Mouse (Mus musculus) liver, embryonic 11.5 days (tissue): ENCODE measurements around the gene Krtap12-1. TPM values are rescaled to one million over a fixed set of nuclear protein-coding genes. Genes with fewer than 3 reads are reported as not detected.
"Not testable (repeated sequence)": the region's sequence is repeated elsewhere in the genome, so short reads cannot be mapped to it uniquely, and the experiment has no call there.

Source experiments
- ATAC-seq: fragments of 200-750 bp; cut with Nextera tagmentation; replicated peaks from 2 replicates; pipeline ENCODE4 v1.8.0; 2017; ENCODE audit warnings: moderate number of reproducible peaks, mild to moderate bottlenecking, moderate TSS enrichment, moderate library complexity; ENCODE audit not compliant: low FRiP score
- DNase-seq: peaks from one replicate; pipeline ENCODE4 v3.0.0-alpha.2; 2017; ENCODE audit warnings: low spot score
- H3K27ac ChIP-seq: fragments of 300-500 bp; sonication (generic); 2 replicates; pipeline ENCODE4 v1.5.1; 2014; ENCODE audit warnings: mild to moderate bottlenecking, low read depth, low read length, control low read depth
- H3K27me3 ChIP-seq: fragments of 300-500 bp; sonication (generic); replicated peaks from 2 replicates; pipeline ENCODE4 v1.6.1; 2014; ENCODE audit warnings: low read length, mixed read lengths; ENCODE audit not compliant: control insufficient read depth, insufficient read depth
- H3K36me3 ChIP-seq: fragments of 300-500 bp; sonication (generic); 2 replicates; pipeline ENCODE4 v1.6.1; 2014; ENCODE audit warnings: mild to moderate bottlenecking, low read length, moderate library complexity, mixed read lengths; ENCODE audit not compliant: control insufficient read depth, insufficient read depth
- H3K4me1 ChIP-seq: fragments of 300-500 bp; sonication (generic); replicated peaks from 2 replicates; pipeline ENCODE4 v1.6.1; 2014; ENCODE audit warnings: low read length, mixed read lengths; ENCODE audit not compliant: control insufficient read depth, insufficient read depth
- H3K4me2 ChIP-seq: fragments of 300-500 bp; sonication (generic); 2 replicates; pipeline ENCODE4 v1.6.1; 2014; ENCODE audit warnings: mild to moderate bottlenecking, control low read depth, moderate library complexity
- H3K4me3 ChIP-seq: fragments of 300-500 bp; sonication (generic); 2 replicates; pipeline ENCODE4 v1.5.1; 2014; ENCODE audit warnings: low read depth, low read length, control low read depth
- H3K9ac ChIP-seq: fragments of 300-500 bp; sonication (generic); 2 replicates; pipeline ENCODE4 v1.6.1; 2014; ENCODE audit warnings: low read depth, low read length, control low read depth
- H3K9me3 ChIP-seq: fragments of 300-500 bp; sonication (generic); 2 replicates; pipeline ENCODE4 v1.6.1; 2016; ENCODE audit warnings: low read length, inconsistent platforms, mixed read lengths; ENCODE audit not compliant: control insufficient read depth
- WGBS: fragments of 180-500 bp; shearing (Covaris S2); extraction: QIAGEN DNeasy Blood & Tissue Kit; methylation state at CpG from one replicate; pipeline ENCODE4 v1.1.7; 2014; 5-methylcytosine and 5-hydroxymethylcytosine counted together
- polyA plus RNA-seq: library from polyadenylated mRNA; unstranded; fragments of >200 nt; fragmentation: Nextera tagmentation; extraction: Ambion mirVana; gene quantifications from 2 replicates; pipeline ENCODE4 v1.2.1, GENCODE M21; 2014

The Krtap12-1 gene
- polyA plus RNA-seq, 1 experiment from 2014 or later = not detected

GRCm38 (mm10) chr10:77690356-77690807, 30.0 kb upstream of the Krtap12-1 start, which contains the start of gene Gm19402:
Gene Gm19402 (minus strand): TSS chr10:77690757.
- not testable (repeated sequence) for H3K9me3 ChIP-seq, H3K4me2 ChIP-seq, ATAC-seq, H3K4me3 ChIP-seq, H3K27ac ChIP-seq, DNase-seq, H3K4me1 ChIP-seq, H3K9ac ChIP-seq, H3K36me3 ChIP-seq
- 77% methylated on average over 3 of the region's 3 CpGs for WGBS
- peaks cover 49% of the 10 kb centered on the region for H3K27me3 ChIP-seq

- Histone ChIP-seq H3K4me2 (no peak within 1 kb of the TSS), H3K9ac (no peak within 1 kb of the TSS), H3K9me3 (no peaks in the 10 kb centered on the region), H3K27ac (no peak within 1 kb of the TSS), H3K36me3 (no peaks in the 10 kb centered on the region), H3K27me3 (no peaks in the 10 kb centered on the region; the same call in 1 of the 2 replicates), H3K4me3 (no peak within 1 kb of the TSS), H3K4me1 (no peaks in the 10 kb centered on the region)
- no peak for DNase-seq
- no peak for ATAC-seq
- WGBS = 39% methylated on average over 4 of the region's 4 CpGs
These were observed 23.3 kb upstream of the Krtap12-1 start, which contains the start of gene Gm9508 for GRCm38 (mm10) chr10:77697133-77697532. Gene Gm9508 (minus strand): TSS chr10:77697233.

- no peaks in the 10 kb centered on the region for H3K4me1 ChIP-seq
- no peak within 1 kb of the TSS for H3K4me2 ChIP-seq
- H3K4me3 ChIP-seq = no peak within 1 kb of the TSS
- no peaks in the 10 kb centered on the region for H3K27me3 ChIP-seq
- ATAC-seq (no peak), DNase-seq (no peak)
- no peaks in the 10 kb centered on the region for H3K36me3 ChIP-seq
- WGBS = 74% methylated on average over 1 of the region's 1 CpGs
- no peak within 1 kb of the TSS for H3K9ac ChIP-seq
- H3K27ac ChIP-seq = no peak within 1 kb of the TSS
- peaks cover 3% of the 10 kb centered on the region; the same call in 1 of the 2 replicates for H3K9me3 ChIP-seq
These were observed 14.1 kb upstream of the Krtap12-1 start, which contains the start of gene Gm10272 for GRCm38 (mm10) chr10:77706326-77706725. Gene Gm10272 (plus strand): TSS chr10:77706626.

- Histone ChIP-seq H3K27ac (no peak overlapping the region), H3K9ac (no peak overlapping the region), H3K4me1 (no peaks in the 10 kb centered on the region), H3K4me2 (no peak overlapping the region), H3K9me3 (no peaks in the 10 kb centered on the region), H3K4me3 (no peak overlapping the region), H3K36me3 (no peaks in the 10 kb centered on the region), H3K27me3 (no peaks in the 10 kb centered on the region)
- ATAC-seq = no peak
- 78% methylated on average over 3 of the region's 3 CpGs for WGBS
- DNase-seq = no peak
These were observed 10.6 kb upstream of the Krtap12-1 start for GRCm38 (mm10) chr10:77709831-77710230.

GRCm38 (mm10) chr10:77711157-77711556, 9.2 kb upstream of the Krtap12-1 start, which contains the start of gene Gm10024:
Gene Gm10024 (plus strand): TSS chr10:77711457.
- not testable (repeated sequence) for H3K9me3 ChIP-seq, ATAC-seq, H3K4me3 ChIP-seq, H3K27me3 ChIP-seq, H3K9ac ChIP-seq, H3K27ac ChIP-seq, DNase-seq, H3K4me1 ChIP-seq, H3K36me3 ChIP-seq, H3K4me2 ChIP-seq

- H3K27me3 ChIP-seq = no peaks in the 10 kb centered on the region
- H3K4me2 ChIP-seq = no peak overlapping the region
- DNase-seq (no peak), ATAC-seq (no peak)
- WGBS = 48% methylated on average over 4 of the region's 4 CpGs
- no peak overlapping the region for H3K4me3 ChIP-seq
- H3K9me3 ChIP-seq = no peaks in the 10 kb centered on the region
- no peaks in the 10 kb centered on the region for H3K36me3 ChIP-seq
- no peak overlapping the region for H3K27ac ChIP-seq
- no peaks in the 10 kb centered on the region for H3K4me1 ChIP-seq
- H3K9ac ChIP-seq = no peak overlapping the region
These were observed 6.7 kb upstream of the Krtap12-1 start for GRCm38 (mm10) chr10:77713734-77714133.

- no peaks in the 10 kb centered on the region for H3K9me3 ChIP-seq
- no peaks in the 10 kb centered on the region for H3K27me3 ChIP-seq
- ATAC-seq = no peak
- no peak within 1 kb of the TSS for H3K9ac ChIP-seq
- no peak within 1 kb of the TSS for H3K27ac ChIP-seq
- 79% methylated on average over 1 of the region's 1 CpGs for WGBS
- H3K4me3 ChIP-seq = no peak within 1 kb of the TSS
- no peaks in the 10 kb centered on the region for H3K36me3 ChIP-seq
- H3K4me1 ChIP-seq = no peaks in the 10 kb centered on the region
- H3K4me2 ChIP-seq = no peak within 1 kb of the TSS
- DNase-seq = no peak
These were observed 4.9 kb upstream of the Krtap12-1 start, which contains the start of gene Gm10142 for GRCm38 (mm10) chr10:77715507-77715906. Gene Gm10142 (plus strand): TSS chr10:77715807.

- Histone ChIP-seq H3K4me3 (no peak overlapping the region), H3K27ac (no peak overlapping the region), H3K36me3 (no peaks in the 10 kb centered on the region), H3K9ac (no peak overlapping the region), H3K4me1 (no peaks in the 10 kb centered on the region), H3K27me3 (no peaks in the 10 kb centered on the region), H3K9me3 (no peaks in the 10 kb centered on the region), H3K4me2 (no peak overlapping the region)
- DNase-seq (no peak), ATAC-seq (no peak)
- 69% methylated on average over 8 of the region's 8 CpGs for WGBS
These were observed 4.5 kb downstream of the Krtap12-1 start for GRCm38 (mm10) chr10:77724855-77725254.

- Histone ChIP-seq H3K9ac (no peak within 1 kb of the TSS), H3K4me3 (no peak within 1 kb of the TSS), H3K4me2 (no peak within 1 kb of the TSS), H3K27ac (no peak within 1 kb of the TSS), H3K4me1 (no peaks in the 10 kb centered on the region), H3K9me3 (no peaks in the 10 kb centered on the region), H3K36me3 (no peaks in the 10 kb centered on the region), H3K27me3 (no peaks in the 10 kb centered on the region)
- no peak for DNase-seq
- ATAC-seq = no peak
- 53% methylated on average over 3 of the region's 3 CpGs for WGBS
These were observed 5.8 kb downstream of the Krtap12-1 start, which contains the start of gene Gm10100 for GRCm38 (mm10) chr10:77726186-77726585. Gene Gm10100 (plus strand): TSS chr10:77726486.
